Mouse (Mus musculus) CH12.LX (cell line): Measurements from ENCODE around the gene Fam3c. TPM values are rescaled to one million over a fixed set of nuclear protein-coding genes. Genes with fewer than 3 reads are reported as not detected.
A peak's percentile ranks its signal among the peaks of the same experiment; 100 is the strongest.

Experiments
- DNase-seq: peaks from one replicate; pipeline ENCODE4 v3.0.0-alpha.2; 2013; ENCODE audit errors: extremely low read depth
- H3K27ac ChIP-seq: 2 replicates; pipeline ENCODE4 v1.5.1; 2012; ENCODE audit warnings: low read depth, mild to moderate bottlenecking, control low read depth, moderate library complexity; ENCODE audit not compliant: insufficient read depth
- H3K27me3 ChIP-seq: replicated peaks from 2 replicates; pipeline ENCODE3; 2012; ENCODE audit warnings: inconsistent platforms
- H3K36me3 ChIP-seq, 2 experiments: replicated peaks in 1 of 2; 2 replicates each; pipeline versions ENCODE3 to v1.6.1; 2012; ENCODE audit warnings: inconsistent platforms in 1 of 2, low read length in 1 of 2, mild to moderate bottlenecking in 1 of 2, mixed read lengths in 1 of 2, moderate library complexity in 1 of 2; ENCODE audit not compliant: control insufficient read depth in 1 of 2, insufficient read depth in 1 of 2
- H3K4me1 ChIP-seq, 2 experiments: 2 replicates each; pipeline ENCODE4 v1.6.1; 2012; ENCODE audit warnings: inconsistent platforms in 1 of 2, moderate library complexity in 1 of 2; ENCODE audit not compliant: insufficient read depth in 2 of 2, control insufficient read depth in 1 of 2
- H3K4me2 ChIP-seq: 2 replicates; pipeline ENCODE4 v1.6.1; 2012; ENCODE audit warnings: low read depth, mild to moderate bottlenecking, control low read depth; ENCODE audit not compliant: poor library complexity, insufficient read depth, severe bottlenecking
- H3K4me3 ChIP-seq, 3 experiments: fragments of 150-350 bp in 1 of 3; sonication (generic) in 1 of 3; replicated peaks in 1 of 3; 2 replicates each; pipeline versions ENCODE3 to v1.5.1; 2011 to 2012; ENCODE audit warnings: low read depth in 2 of 3, low read length in 2 of 3, mild to moderate bottlenecking in 2 of 3, moderate library complexity in 2 of 3, control low read depth in 1 of 3, improper control_type of control experiment in 1 of 3, inconsistent platforms in 1 of 3, mixed read lengths in 1 of 3; ENCODE audit not compliant: poor library complexity in 1 of 3
- H3K79me2 ChIP-seq: replicated peaks from 2 replicates; pipeline ENCODE4 v1.6.1; 2012; ENCODE audit warnings: mild to moderate bottlenecking, moderate library complexity; ENCODE audit not compliant: control insufficient read depth, poor library complexity, insufficient read depth, severe bottlenecking; ENCODE audit errors: extremely low read depth
- H3K9ac ChIP-seq: 2 replicates; pipeline ENCODE4 v1.6.1; 2012; ENCODE audit warnings: low read depth, mild to moderate bottlenecking, control low read depth, moderate library complexity; ENCODE audit not compliant: insufficient read depth
- H3K9me3 ChIP-seq: replicated peaks from 2 replicates; pipeline ENCODE3; 2012; ENCODE audit warnings: low read length, inconsistent platforms, mixed read lengths
- BHLHE40 ChIP-seq: IDR thresholded peaks from 2 replicates; pipeline ENCODE4 v1.6.1; 2011; ENCODE audit warnings: mild to moderate bottlenecking, low read depth, low read length, improper control_type of control experiment
- CHD1 ChIP-seq: IDR thresholded peaks from 2 replicates; pipeline ENCODE4 v1.6.1; 2012; ENCODE audit warnings: low read depth, low read length, improper control_type of control experiment, inconsistent platforms
- CHD2 ChIP-seq: IDR thresholded peaks from 2 replicates; pipeline ENCODE4 v1.6.1; 2011; ENCODE audit warnings: low read length, improper control_type of control experiment
- CTCF ChIP-seq, 2 experiments: IDR thresholded peaks in 1 of 2; conservative IDR thresholded peaks in 1 of 2; 2 replicates each; pipeline ENCODE4 v1.5.1; 2011 to 2012; ENCODE audit warnings: low read depth in 2 of 2, low read length in 2 of 2, improper control_type of control experiment in 1 of 2, inconsistent platforms in 1 of 2, mild to moderate bottlenecking in 1 of 2, moderate library complexity in 1 of 2
- E2F4 ChIP-seq: IDR thresholded peaks from 2 replicates; pipeline ENCODE4 v1.6.1; 2011; ENCODE audit warnings: low read depth, low read length, improper control_type of control experiment; ENCODE audit not compliant: insufficient replicate concordance
- ELF1 ChIP-seq: IDR thresholded peaks from 2 replicates; pipeline ENCODE4 v1.6.1; 2014; ENCODE audit warnings: low read depth, mild to moderate bottlenecking, inconsistent platforms, low read length, improper control_type of control experiment
- EP300 ChIP-seq: IDR thresholded peaks from 2 replicates; pipeline ENCODE4 v1.6.1; 2011; ENCODE audit warnings: low read length, improper control_type of control experiment
- ETS1 ChIP-seq: conservative IDR thresholded peaks from 2 replicates; pipeline ENCODE4 v1.6.1; 2012; ENCODE audit warnings: low read depth, mild to moderate bottlenecking, inconsistent platforms, low read length, improper control_type of control experiment, moderate library complexity
- GABPA ChIP-seq: IDR thresholded peaks from 2 replicates; pipeline ENCODE4 v1.6.1; 2012; ENCODE audit warnings: low read depth, low read length, improper control_type of control experiment, inconsistent platforms; ENCODE audit not compliant: insufficient replicate concordance
- HCFC1 ChIP-seq: IDR thresholded peaks from 2 replicates; pipeline ENCODE4 v1.6.1; 2012; ENCODE audit warnings: low read depth, mild to moderate bottlenecking, inconsistent platforms, low read length, improper control_type of control experiment
- IRF4 ChIP-seq: IDR thresholded peaks from 2 replicates; pipeline ENCODE4 v1.6.1; 2014; ENCODE audit warnings: low read depth, mild to moderate bottlenecking, inconsistent platforms, low read length, improper control_type of control experiment
- JUN ChIP-seq: IDR thresholded peaks from 2 replicates; pipeline ENCODE4 v1.6.1; 2011; ENCODE audit warnings: low read depth, mild to moderate bottlenecking, low read length, improper control_type of control experiment, moderate library complexity; ENCODE audit not compliant: insufficient read depth
- JUND ChIP-seq: conservative IDR thresholded peaks from 2 replicates; pipeline ENCODE4 v1.6.1; 2011; ENCODE audit warnings: low read depth, low read length, improper control_type of control experiment
- KAT2A ChIP-seq: IDR thresholded peaks from 2 replicates; pipeline ENCODE4 v1.6.1; 2012; ENCODE audit warnings: low read length, improper control_type of control experiment, inconsistent platforms; ENCODE audit not compliant: insufficient replicate concordance
- MAFK ChIP-seq: IDR thresholded peaks from 2 replicates; pipeline ENCODE4 v1.6.1; 2011; ENCODE audit warnings: low read length, improper control_type of control experiment; ENCODE audit not compliant: insufficient replicate concordance
- MAX ChIP-seq: IDR thresholded peaks from 2 replicates; pipeline ENCODE4 v1.6.1; 2011; ENCODE audit warnings: low read length, improper control_type of control experiment
- MAZ ChIP-seq: IDR thresholded peaks from 2 replicates; pipeline ENCODE4 v1.6.1; 2012; ENCODE audit warnings: low read depth, mild to moderate bottlenecking, inconsistent platforms, low read length, improper control_type of control experiment, moderate library complexity
- MEF2A ChIP-seq: IDR thresholded peaks from 2 replicates; pipeline ENCODE4 v1.6.1; 2014; ENCODE audit warnings: low read depth, mild to moderate bottlenecking, inconsistent platforms, low read length, improper control_type of control experiment, borderline replicate concordance
- MXI1 ChIP-seq: IDR thresholded peaks from 2 replicates; pipeline ENCODE4 v1.6.1; 2011; ENCODE audit warnings: mild to moderate bottlenecking, low read depth, low read length, improper control_type of control experiment
- MYC ChIP-seq: IDR thresholded peaks from 2 replicates; pipeline ENCODE4 v1.6.1; 2011; ENCODE audit warnings: low read depth, mild to moderate bottlenecking, improper control_type of control experiment, low read length
- NELFE ChIP-seq: IDR thresholded peaks from 2 replicates; pipeline ENCODE4 v1.6.1; 2011; ENCODE audit warnings: low read depth, low read length, improper control_type of control experiment
- NRF1 ChIP-seq: IDR thresholded peaks from 2 replicates; pipeline ENCODE4 v1.6.1; 2014; ENCODE audit warnings: low read depth, mild to moderate bottlenecking, inconsistent platforms, low read length, improper control_type of control experiment, moderate library complexity
- PAX5 ChIP-seq: IDR thresholded peaks from 2 replicates; pipeline ENCODE4 v1.6.1; 2012; ENCODE audit warnings: low read length, inconsistent platforms, mixed read lengths
- POLR2A ChIP-seq: IDR thresholded peaks from 2 replicates; pipeline ENCODE4 v1.6.1; 2011; ENCODE audit warnings: low read depth, mild to moderate bottlenecking, improper control_type of control experiment, low read length
- POLR2AphosphoS2 ChIP-seq: IDR thresholded peaks from 2 replicates; pipeline ENCODE4 v1.6.1; 2011; ENCODE audit warnings: low read depth, low read length, improper control_type of control experiment
- RAD21 ChIP-seq: IDR thresholded peaks from 2 replicates; pipeline ENCODE4 v1.6.1; 2011; ENCODE audit warnings: low read depth, mild to moderate bottlenecking, low read length, improper control_type of control experiment, moderate library complexity
- RCOR1 ChIP-seq: conservative IDR thresholded peaks from 2 replicates; pipeline ENCODE4 v1.6.1; 2012; ENCODE audit warnings: low read depth, mild to moderate bottlenecking, inconsistent platforms, low read length, improper control_type of control experiment
- SIN3A ChIP-seq: IDR thresholded peaks from 2 replicates; pipeline ENCODE4 v1.6.1; 2012; ENCODE audit warnings: low read length, improper control_type of control experiment, inconsistent platforms
- SMC3 ChIP-seq: IDR thresholded peaks from 2 replicates; pipeline ENCODE4 v1.6.1; 2011; ENCODE audit warnings: low read depth, low read length, improper control_type of control experiment
- TBP ChIP-seq: conservative IDR thresholded peaks from 2 replicates; pipeline ENCODE4 v1.6.1; 2011; ENCODE audit warnings: low read depth, low read length, improper control_type of control experiment
- TCF12 ChIP-seq: IDR thresholded peaks from 2 replicates; pipeline ENCODE4 v1.6.1; 2014; ENCODE audit warnings: low read depth, mild to moderate bottlenecking, inconsistent platforms, low read length, improper control_type of control experiment
- UBTF ChIP-seq: IDR thresholded peaks from 2 replicates; pipeline ENCODE4 v1.6.1; 2012; ENCODE audit warnings: low read depth, mild to moderate bottlenecking, inconsistent platforms, low read length, improper control_type of control experiment, moderate library complexity
- USF1 ChIP-seq: IDR thresholded peaks from 2 replicates; pipeline ENCODE4 v1.6.1; 2014; ENCODE audit warnings: low read depth, mild to moderate bottlenecking, inconsistent platforms, low read length, improper control_type of control experiment
- USF2 ChIP-seq: conservative IDR thresholded peaks from 2 replicates; pipeline ENCODE4 v1.6.1; 2011; ENCODE audit warnings: low read depth, low read length, improper control_type of control experiment
- ZC3H11A ChIP-seq: IDR thresholded peaks from 2 replicates; pipeline ENCODE4 v1.6.1; 2012; ENCODE audit warnings: low read depth, mild to moderate bottlenecking, inconsistent platforms, low read length, improper control_type of control experiment
- ZKSCAN1 ChIP-seq: IDR thresholded peaks from 2 replicates; pipeline ENCODE4 v1.6.1; 2012; ENCODE audit warnings: low read depth, inconsistent platforms, low read length, improper control_type of control experiment, borderline replicate concordance
- ZMIZ1 ChIP-seq: IDR thresholded peaks from 2 replicates; pipeline ENCODE4 v1.6.1; 2012; ENCODE audit warnings: low read depth, mild to moderate bottlenecking, inconsistent platforms, low read length, improper control_type of control experiment
- ZNF384 ChIP-seq: IDR thresholded peaks from 2 replicates; pipeline ENCODE4 v1.6.1; 2012; ENCODE audit warnings: low read depth, low read length, improper control_type of control experiment, inconsistent platforms
- dilution Hi-C: fragments of 300-500 bp; cut with MboI; formaldehyde crosslinking; loops from 2 replicates; pipeline ENCODE4 v1.14.3; 2020; ENCODE audit warnings: low sequenced_read_pairs; ENCODE audit not compliant: extremely low pct_unique_long_range_greater_than_20kb, extremely low pct_ligation_motif_present
- in situ Hi-C: fragments of 300-500 bp; cut with MboI; formaldehyde crosslinking; loops from 3 replicates; pipeline ENCODE4 v1.14.3; 2019; ENCODE audit warnings: low sequenced_read_pairs, low pct_ligation_motif_present, low pct_unique_long_range_greater_than_20kb, mixed read lengths
- polyA plus RNA-seq: library from polyadenylated mRNA; unstranded; fragments of >175 nt; gene quantifications from 2 replicates; pipeline ENCODE4 v1.2.1, GENCODE M21; 2012; ENCODE audit warnings: low read depth; ENCODE audit not compliant: insufficient read length
- total RNA-seq, 2 experiments: library from RNA; depleted of rRNA; stranded (reverse); fragments of 300-350 nt in 1 of 2; fragments of >200 nt in 1 of 2; gene quantifications; 2 replicates each; pipeline ENCODE4 v1.2.3; 2012 to 2014

Gene Fam3c
- total and polyA plus RNA-seq, 3 experiments, result 61.9 to 155 (median 95.9) TPM

DNA sequence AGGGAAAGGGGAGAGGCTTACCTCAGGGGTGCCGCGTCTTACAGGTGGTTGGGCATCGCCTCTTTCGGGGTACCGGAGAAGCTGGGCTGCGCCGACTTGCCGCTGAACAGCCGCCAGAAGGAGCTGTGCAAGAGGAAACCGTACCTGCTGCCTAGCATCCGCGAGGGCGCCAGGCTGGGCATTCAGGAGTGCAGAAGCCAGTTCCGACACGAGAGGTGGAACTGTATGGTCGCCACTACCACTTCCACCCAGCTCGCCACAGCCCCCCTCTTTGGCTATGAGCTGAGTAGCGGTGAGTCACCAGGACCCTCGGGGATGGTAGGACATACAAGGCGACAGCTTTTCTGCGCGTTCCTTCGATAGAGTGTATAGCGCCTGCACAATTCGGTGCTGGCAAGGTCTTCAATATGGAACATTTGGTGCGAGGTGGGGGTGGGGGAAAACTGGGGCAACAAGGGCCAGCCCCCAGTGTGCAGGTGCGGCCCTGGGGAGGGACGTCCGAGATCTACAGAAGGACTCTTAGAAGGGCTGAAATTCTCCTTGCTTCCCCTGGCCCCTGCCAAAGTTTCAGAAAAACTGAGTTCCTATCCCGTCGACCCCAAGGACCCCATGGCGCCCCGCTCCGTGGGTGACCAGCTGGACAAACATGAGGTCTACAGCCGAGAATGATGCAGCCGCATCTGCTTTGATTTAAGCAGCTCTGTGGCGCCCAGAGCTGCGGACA is 67.1 kb downstream of the Fam3c start:
- peak overlapping the region; percentile 93 for H3K27ac ChIP-seq
- peaks cover 5 to 16% of the 10 kb centered on the region in 2 experiments for H3K36me3 ChIP-seq
- dilution Hi-C loops, result no loop called here
- H3K79me2 ChIP-seq, result peaks cover 36% of the 10 kb centered on the region
- H3K4me2 ChIP-seq, result peak overlapping the region; percentile 41
- no peaks in the 10 kb centered on the region for H3K27me3 ChIP-seq
- peaks cover 7 to 33% of the 10 kb centered on the region in 2 experiments; a peak in 3 of 4 replicates for H3K4me1 ChIP-seq
- DNase-seq, result peak; percentile 49
- no peak for TF ChIP-seq GABPA
- TF ChIP-seq CHD1, result 0 out of 2 replicates have a peak, but pooled peaks have one; percentile 10
- TF ChIP-seq EP300, result no peak
- TF ChIP-seq POLR2AphosphoS2, result no peak
- no peak for TF ChIP-seq USF1
- no peak for TF ChIP-seq ZMIZ1
- TF ChIP-seq RAD21, result peak; percentile 41
- peak; percentile 60 for TF ChIP-seq SMC3
- no peak for TF ChIP-seq ZC3H11A
- TF ChIP-seq E2F4, result no peak
- TF ChIP-seq TCF12, result peak; percentile 51; the same call in 1 of the 2 replicates
- no peak; the same call in 1 of the 2 replicates for TF ChIP-seq MAZ
- TF ChIP-seq NELFE, result peak; percentile 39; the same call in 1 of the 2 replicates
- TF ChIP-seq IRF4, result no peak; the same call in none of the 2 replicates
- no peak for TF ChIP-seq BHLHE40
- TF ChIP-seq HCFC1, result peak; percentile 35; the same call in 1 of the 2 replicates
- peak in 1 of 2 experiments; percentile 61; a peak in 2 of 4 replicates for TF ChIP-seq CTCF (conservative IDR thresholded peaks at IDR 0.05 in 1 of 2, IDR thresholded peaks at IDR 0.05 in 1 of 2; ENCODE audit: low read depth in 2 of 2, low read length in 2 of 2)
- TF ChIP-seq MYC, result 0 out of 2 replicates have a peak, but pooled peaks have one; percentile 25
- no peak; the same call in 1 of the 2 replicates for TF ChIP-seq UBTF
- TF ChIP-seq MEF2A, result peak; percentile 43; the same call in 1 of the 2 replicates
- TF ChIP-seq JUN, result no peak
- TF ChIP-seq ZKSCAN1, result no peak
- TF ChIP-seq ETS1, result no peak
- no peak; the same call in 1 of the 2 replicates for TF ChIP-seq MXI1
- TF ChIP-seq MAX, result peak; percentile 45; the same call in 1 of the 2 replicates
- TF ChIP-seq USF2, result no peak
- TF ChIP-seq JUND, result no peak
- TF ChIP-seq ELF1, result no peak
- TF ChIP-seq KAT2A, result no peak
- no peak for TF ChIP-seq TBP
- no peak; the same call in 1 of the 2 replicates for TF ChIP-seq SIN3A
- no peak for TF ChIP-seq NRF1
- TF ChIP-seq POLR2A, result no peak
- TF ChIP-seq RCOR1, result no peak
- no peak for TF ChIP-seq MAFK
- TF ChIP-seq ZNF384, result no peak
- TF ChIP-seq CHD2, result peak; percentile 32; the same call in 1 of the 2 replicates
- no peak for TF ChIP-seq PAX5
- TF ChIP-seq, all 38 proteins: peak for 11
- peak overlapping the region; percentile 78 for H3K9ac ChIP-seq
- no peaks in the 10 kb centered on the region for H3K9me3 ChIP-seq
- peak overlapping the region; percentile 73 to 94 (median 80) for H3K4me3 ChIP-seq
- in situ Hi-C loops, result loop anchor here (10.0 kb wide), 1 partner anchor 154 kb away; no protein-coding TSS in a partner anchor
